In the genomic region with DNA sequence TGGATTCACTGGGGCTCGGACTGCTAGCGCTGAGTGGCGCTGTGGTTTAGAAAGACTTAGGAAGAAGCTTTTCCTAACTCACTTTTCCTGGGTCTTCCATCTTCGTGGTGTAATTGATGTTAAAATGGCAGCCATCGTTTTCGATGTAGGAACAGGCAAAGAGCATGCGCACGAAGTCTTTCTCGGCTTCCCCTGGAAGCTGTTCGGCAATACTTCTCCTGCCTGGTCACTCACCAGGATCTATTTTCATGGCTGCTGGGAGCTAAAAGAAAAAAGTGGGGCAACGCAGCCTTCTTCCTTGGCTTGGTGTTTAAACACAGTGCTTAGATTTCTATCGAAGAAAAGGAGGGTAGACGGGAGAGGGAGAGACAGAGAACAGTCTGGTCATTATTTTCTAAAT, we compare ENCODE assay signal across 11 mouse cellular contexts. TPM values are rescaled to one million over a fixed set of nuclear protein-coding genes. Genes with fewer than 3 reads are reported as not detected.
DNase-seq lines count a peak whose midpoint lies in the region; ATAC-seq and TF ChIP-seq lines count a peak whose summit lies in the region.
"Had no signal": no experiment of that assay in that cellular context is flagged by ENCODE, and none has a peak within 500 bp of the region (broad histone marks: within the 10 kb centered on the region; RNA-seq: fewer than 3 reads in every experiment).

No protein-coding gene starts in this region.

- TF ChIP-seq EP300 in ES-Bruce4 (IDR thresholded peaks at IDR 0.05; ENCODE audit: insufficient read depth, low read depth, low read length), result no peak

- no peak for TF ChIP-seq CTCF in ES-Bruce4 (IDR thresholded peaks at IDR 0.05; ENCODE audit: low read depth, low read length)

- 93% methylated on average over 13 of the region's 13 CpGs for WGBS in forebrain, embryonic 10.5 days
- WGBS in forebrain, embryonic 11.5 days, result 90% methylated on average over 13 of the region's 13 CpGs
- WGBS in intestine, embryonic 14.5 days, result 87% methylated on average over 13 of the region's 13 CpGs
- WGBS in intestine, embryonic 16.5 days, result 75% methylated on average over 13 of the region's 13 CpGs
- WGBS in hindbrain, embryonic 16.5 days, result 79% methylated on average over 13 of the region's 13 CpGs

- 0 out of 2 replicates have a peak overlapping the region, but pooled peaks have one; percentile 40 for H3K27ac ChIP-seq in forebrain, embryonic 10.5 days
- H3K27ac ChIP-seq in forebrain, embryonic 11.5 days (ENCODE audit: low read depth, low read length), result no peak overlapping the region
- H3K27ac ChIP-seq in intestine, embryonic 14.5 days (ENCODE audit: low read depth), result 0 out of 2 replicates have a peak overlapping the region, but pooled peaks have one; percentile 33
- no peak overlapping the region; the same call in 1 of the 2 replicates for H3K27ac ChIP-seq in intestine, embryonic 16.5 days (ENCODE audit: low read length)
- H3K27ac ChIP-seq in ES-Bruce4 (ENCODE audit: insufficient read depth, low read length), result peak overlapping the region; percentile 39; the same call in 1 of the 2 replicates
- peak overlapping the region; percentile 16 for H3K27ac ChIP-seq in hindbrain, embryonic 16.5 days (ENCODE audit: low read depth, low read length)
- H3K27ac ChIP-seq: liver, embryonic 14.5 days had no signal

- peaks cover 21% of the 10 kb centered on the region for H3K4me1 ChIP-seq in forebrain, embryonic 10.5 days
- no peaks in the 10 kb centered on the region for H3K4me1 ChIP-seq in forebrain, embryonic 11.5 days (replicated peaks; ENCODE audit: control insufficient read depth, insufficient read depth, low read length)
- H3K4me1 ChIP-seq in intestine, embryonic 14.5 days (replicated peaks; ENCODE audit: control insufficient read depth, insufficient read depth, low read length), result no peaks in the 10 kb centered on the region
- H3K4me1 ChIP-seq in intestine, embryonic 16.5 days (ENCODE audit: control insufficient read depth, insufficient read depth, low read length), result no peaks in the 10 kb centered on the region
- no peaks in the 10 kb centered on the region for H3K4me1 ChIP-seq in ES-Bruce4 (ENCODE audit: control insufficient read depth, insufficient read depth, low read length)
- no peaks in the 10 kb centered on the region for H3K4me1 ChIP-seq in hindbrain, embryonic 16.5 days (ENCODE audit: control insufficient read depth, insufficient read depth, low read depth, low read length)

- DNase-seq in forebrain, embryonic 10.5 days (ENCODE audit: extremely low spot score, low spot score), result no peak
- no peak for DNase-seq in forebrain, embryonic 11.5 days (ENCODE audit: low spot score)
- no peak for DNase-seq in intestine, embryonic 14.5 days (ENCODE audit: low spot score)
- DNase-seq in thymus, postnatal 14 days, result no peak
- DNase-seq in layer of hippocampus, adult 18-20 months (ENCODE audit: low spot score in 2 of 2), result no peak
- DNase-seq: cerebellum, adult 8-10 months had no signal

- H3K4me2 ChIP-seq in forebrain, embryonic 11.5 days (ENCODE audit: low read depth, low read length, severe bottlenecking), result no peak overlapping the region
- peak overlapping the region; percentile 36 for H3K4me2 ChIP-seq in intestine, embryonic 14.5 days (ENCODE audit: low read length)
- no peak overlapping the region for H3K4me2 ChIP-seq in intestine, embryonic 16.5 days (ENCODE audit: low read depth, low read length)
- peak overlapping the region; percentile 44 for H3K4me2 ChIP-seq in hindbrain, embryonic 16.5 days (ENCODE audit: low read length)
- H3K4me2 ChIP-seq: midbrain, embryonic 11.5 days had no signal

- H3K9me3 ChIP-seq in forebrain, embryonic 10.5 days, result no peaks in the 10 kb centered on the region
- H3K9me3 ChIP-seq in forebrain, embryonic 11.5 days (ENCODE audit: control insufficient read depth, low read length), result no peaks in the 10 kb centered on the region
- H3K9me3 ChIP-seq in intestine, embryonic 14.5 days (ENCODE audit: control insufficient read depth, low read length), result no peaks in the 10 kb centered on the region
- no peaks in the 10 kb centered on the region for H3K9me3 ChIP-seq in intestine, embryonic 16.5 days (ENCODE audit: control insufficient read depth, low read length)
- H3K9me3 ChIP-seq in ES-Bruce4 (replicated peaks; ENCODE audit: control insufficient read depth, insufficient read depth, low read length, poor library complexity, severe bottlenecking), result no peaks in the 10 kb centered on the region; the same call in none of the 2 replicates
- no peaks in the 10 kb centered on the region for H3K9me3 ChIP-seq in hindbrain, embryonic 16.5 days (ENCODE audit: control insufficient read depth, low read length)

- no peaks in the 10 kb centered on the region for H3K36me3 ChIP-seq in forebrain, embryonic 10.5 days (replicated peaks)
- H3K36me3 ChIP-seq in forebrain, embryonic 11.5 days (ENCODE audit: control insufficient read depth, insufficient read depth, low read length), result no peaks in the 10 kb centered on the region
- H3K36me3 ChIP-seq in intestine, embryonic 14.5 days (ENCODE audit: control insufficient read depth, insufficient read depth, low read length), result no peaks in the 10 kb centered on the region
- no peaks in the 10 kb centered on the region for H3K36me3 ChIP-seq in intestine, embryonic 16.5 days (ENCODE audit: control insufficient read depth, insufficient read depth, low read length)
- H3K36me3 ChIP-seq in ES-Bruce4 (ENCODE audit: control insufficient read depth, insufficient read depth, low read length, poor library complexity, severe bottlenecking), result no peaks in the 10 kb centered on the region
- H3K36me3 ChIP-seq in hindbrain, embryonic 16.5 days (ENCODE audit: control insufficient read depth, insufficient read depth, low read length), result no peaks in the 10 kb centered on the region

- TF ChIP-seq POLR2A in ES-Bruce4 (IDR thresholded peaks at IDR 0.05; ENCODE audit: insufficient read depth, low read length), result no peak

- no peak overlapping the region for H3K4me3 ChIP-seq in forebrain, embryonic 10.5 days
- no peak overlapping the region for H3K4me3 ChIP-seq in forebrain, embryonic 11.5 days (ENCODE audit: low read depth, low read length)
- H3K4me3 ChIP-seq in intestine, embryonic 14.5 days (ENCODE audit: low read depth, low read length), result no peak overlapping the region
- H3K4me3 ChIP-seq in intestine, embryonic 16.5 days (ENCODE audit: low read length), result no peak overlapping the region
- H3K4me3 ChIP-seq in ES-Bruce4 (ENCODE audit: low read depth, low read length), result no peak overlapping the region
- H3K4me3 ChIP-seq in hindbrain, embryonic 16.5 days (ENCODE audit: low read length), result no peak overlapping the region

- no peaks in the 10 kb centered on the region for H3K27me3 ChIP-seq in forebrain, embryonic 10.5 days (ENCODE audit: poor library complexity, severe bottlenecking)
- H3K27me3 ChIP-seq in forebrain, embryonic 11.5 days (ENCODE audit: control insufficient read depth, insufficient read depth, low read length), result no peaks in the 10 kb centered on the region
- no peaks in the 10 kb centered on the region for H3K27me3 ChIP-seq in intestine, embryonic 14.5 days (replicated peaks; ENCODE audit: control insufficient read depth, insufficient read depth, low read length)
- no peaks in the 10 kb centered on the region for H3K27me3 ChIP-seq in intestine, embryonic 16.5 days (replicated peaks; ENCODE audit: control insufficient read depth, insufficient read depth, low read length)
- no peaks in the 10 kb centered on the region for H3K27me3 ChIP-seq in ES-Bruce4 (ENCODE audit: control insufficient read depth, insufficient read depth, low read length, poor library complexity, severe bottlenecking)
- no peaks in the 10 kb centered on the region for H3K27me3 ChIP-seq in hindbrain, embryonic 16.5 days (replicated peaks; ENCODE audit: control insufficient read depth, insufficient read depth, low read length)

- no peak for ATAC-seq in forebrain, embryonic 11.5 days (replicated peaks; ENCODE audit: low FRiP score)
- no peak for ATAC-seq in intestine, embryonic 14.5 days (replicated peaks; ENCODE audit: low FRiP score, low TSS enrichment, low read depth)
- ATAC-seq in intestine, embryonic 16.5 days, result no peak
- ATAC-seq in hindbrain, embryonic 16.5 days, result peak; percentile 46; the same call in 1 of the 2 replicates

- no peak overlapping the region for H3K9ac ChIP-seq in forebrain, embryonic 11.5 days (ENCODE audit: low read length)
- no peak overlapping the region for H3K9ac ChIP-seq in intestine, embryonic 14.5 days (ENCODE audit: low read length)
- no peak overlapping the region for H3K9ac ChIP-seq in intestine, embryonic 16.5 days (ENCODE audit: low read depth, low read length)
- peak overlapping the region; percentile 23; the same call in 1 of the 2 replicates for H3K9ac ChIP-seq in ES-Bruce4 (ENCODE audit: low read depth, poor library complexity, severe bottlenecking)
- H3K9ac ChIP-seq in hindbrain, embryonic 16.5 days (ENCODE audit: low read depth, low read length), result no peak overlapping the region
- H3K9ac ChIP-seq: liver, embryonic 14.5 days had no signal

RNA-seq across cellular contexts. Expression of a gene that starts 42.3 kb away (rescaled TPM):
- polyA plus RNA-seq in forebrain, embryonic 10.5 days (2016; fragmentation: Nextera tagmentation; extraction: Ambion mirVana), result 40.8 and 44.3 TPM in 2 replicates
- 44.3 and 49.7 TPM in 2 replicates for polyA plus RNA-seq in forebrain, embryonic 11.5 days (2014; fragmentation: Nextera tagmentation; extraction: Ambion mirVana)
- 55.1 and 55.5 TPM in 2 replicates for polyA plus RNA-seq in intestine, embryonic 14.5 days (2014; fragmentation: Nextera tagmentation; extraction: Ambion mirVana)
- polyA plus RNA-seq in intestine, embryonic 16.5 days (2015; fragmentation: Nextera tagmentation; extraction: Ambion mirVana), result 31.2 and 37.4 TPM in 2 replicates
- polyA plus RNA-seq in ES-Bruce4 (2011; ENCODE audit: insufficient read depth, insufficient read length, low read depth, missing spikeins), result 159 and 161 TPM in 2 replicates
- 25.4 and 25.7 TPM in 2 replicates for polyA plus RNA-seq in hindbrain, embryonic 16.5 days (2015; fragmentation: Nextera tagmentation; extraction: Ambion mirVana)
- total RNA-seq in layer of hippocampus, adult 18-20 months (2021), result 10 to 100 TPM; 32.8 to 34.3 TPM

RNA-seq across cellular contexts. Expression of a gene that starts 52.6 kb away (rescaled TPM):
- 1.4 and 1.8 TPM in 2 replicates for polyA plus RNA-seq in forebrain, embryonic 10.5 days (2016; fragmentation: Nextera tagmentation; extraction: Ambion mirVana)
- 1.9 and 2.1 TPM in 2 replicates for polyA plus RNA-seq in forebrain, embryonic 11.5 days (2014; fragmentation: Nextera tagmentation; extraction: Ambion mirVana)
- 1.9 and 3.2 TPM in 2 replicates for polyA plus RNA-seq in intestine, embryonic 14.5 days (2014; fragmentation: Nextera tagmentation; extraction: Ambion mirVana)
- polyA plus RNA-seq in intestine, embryonic 16.5 days (2015; fragmentation: Nextera tagmentation; extraction: Ambion mirVana), result 1.1 and 1.6 TPM in 2 replicates
- polyA plus RNA-seq in ES-Bruce4 (2011; ENCODE audit: insufficient read depth, insufficient read length, low read depth, missing spikeins), result 2.1 and 5.0 TPM in 2 replicates
- polyA plus RNA-seq in hindbrain, embryonic 16.5 days (2015; fragmentation: Nextera tagmentation; extraction: Ambion mirVana), result 2.1 and 2.5 TPM in 2 replicates
- under 1 TPM; 0.13 to 0.37 TPM for total RNA-seq in layer of hippocampus, adult 18-20 months (2021)

Comparison
In these comparisons a context has a peak if more than half of its experiments do, and no peak if none do; other contexts are left out.
1. H3K27ac ChIP-seq: peak in forebrain, embryonic 10.5 days (single experiment), intestine, embryonic 14.5 days (single experiment), ES-Bruce4 (single experiment) and hindbrain, embryonic 16.5 days (single experiment); none in forebrain, embryonic 11.5 days (single experiment) and intestine, embryonic 16.5 days (single experiment).
2. H3K4me2 ChIP-seq: peak in intestine, embryonic 14.5 days (single experiment) and hindbrain, embryonic 16.5 days (single experiment); none in forebrain, embryonic 11.5 days (single experiment) and intestine, embryonic 16.5 days (single experiment).